9 mouse cellular contexts compared by ENCODE assay signal in the genomic region with DNA sequence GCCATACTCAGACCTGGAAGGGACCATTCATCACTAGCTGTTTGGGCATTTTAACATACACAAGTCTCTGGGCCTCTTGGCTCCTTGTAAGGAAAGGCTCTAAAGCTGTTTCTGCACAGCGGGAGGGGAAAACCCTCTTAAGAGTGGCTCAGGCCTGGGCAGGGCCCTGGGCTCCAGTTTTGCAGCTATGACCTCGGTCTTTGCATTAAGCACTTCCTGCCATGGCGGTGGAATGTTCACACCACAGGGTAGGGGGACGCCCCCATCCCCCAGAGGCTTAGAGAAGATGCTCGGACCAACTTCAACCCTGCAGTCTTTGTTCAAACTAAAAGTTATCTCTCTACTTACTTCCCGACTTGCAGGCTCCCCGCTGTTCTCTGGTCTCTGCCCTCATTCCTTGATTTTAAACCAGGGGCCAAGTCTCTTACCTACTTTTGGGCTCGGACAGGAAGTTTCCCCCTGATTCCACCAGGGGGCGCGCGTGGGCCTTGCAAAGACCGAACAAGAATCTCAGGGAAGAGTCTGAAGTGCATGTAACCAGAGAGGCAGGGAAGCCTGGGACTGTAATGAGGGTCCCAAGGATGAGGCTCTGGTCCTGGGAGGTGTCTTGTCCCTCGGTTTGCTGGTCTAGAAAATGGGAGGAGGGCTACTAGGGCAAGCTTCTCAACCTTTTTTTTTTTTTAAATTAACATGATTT. TPM values are rescaled to one million over a fixed set of nuclear protein-coding genes. Genes with fewer than 3 reads are reported as not detected.
DNase-seq lines count a peak whose midpoint lies in the region; ATAC-seq and TF ChIP-seq lines count a peak whose summit lies in the region.
"Had no signal": no experiment of that assay in that cellular context is flagged by ENCODE, and none has a peak within 500 bp of the region (broad histone marks: within the 10 kb centered on the region; RNA-seq: fewer than 3 reads in every experiment).

No protein-coding gene starts in this region.

- peak; percentile 67; the same call in 1 of the 2 replicates for ATAC-seq in forebrain, embryonic 12.5 days (ENCODE audit: low FRiP score)

- H3K9ac ChIP-seq in CH12.LX (ENCODE audit: insufficient read depth, low read depth) = peak overlapping the region; percentile 6; the same call in 1 of the 2 replicates
- no peak overlapping the region for H3K9ac ChIP-seq in forebrain, embryonic 12.5 days
- H3K9ac ChIP-seq: liver, embryonic 15.5 days had no signal

- no peaks in the 10 kb centered on the region for H3K36me3 ChIP-seq in CH12.LX (replicated peaks in 1 of 2; ENCODE audit: control insufficient read depth in 1 of 2, insufficient read depth in 1 of 2, low read length in 1 of 2)
- H3K36me3 ChIP-seq in forebrain, embryonic 12.5 days (replicated peaks) = no peaks in the 10 kb centered on the region
- H3K36me3 ChIP-seq: liver, embryonic 15.5 days had no signal

- peak overlapping the region; percentile 34 for H3K4me2 ChIP-seq in CH12.LX (ENCODE audit: insufficient read depth, low read depth, poor library complexity, severe bottlenecking)
- no peak overlapping the region for H3K4me2 ChIP-seq in forebrain, embryonic 12.5 days
- H3K4me2 ChIP-seq: liver, embryonic 15.5 days had no signal

- intact Hi-C loops in heart, postnatal 14 days (cut with DNase I) = loop anchor here (1.0 kb wide), 1 partner anchor 391 kb away; no protein-coding TSS in a partner anchor

- peak; percentile 96 for DNase-seq in CH12.LX (ENCODE audit: extremely low read depth)
- DNase-seq in c-Kit-positive CD71-negative TER-119-negative erythroid progenitor cells, embryonic 14.5 days (ENCODE audit: low read depth) = peak; percentile 87
- peak; percentile 89 to 90 for DNase-seq in heart, postnatal 14 days
- peak; percentile 50 for DNase-seq in large intestine, adult 2 months (ENCODE audit: low read depth, low spot score)
- DNase-seq in lung, adult 18-20 months = peak; percentile 73 to 78
- DNase-seq in thymus, adult 18-20 months = peak; percentile 56 to 60

- peak; percentile 51; the same call in 1 of the 2 replicates for TF ChIP-seq POLR2A in CH12.LX (IDR thresholded peaks at IDR 0.05; ENCODE audit: low read depth, low read length)
- no peak for TF ChIP-seq POLR2A in olfactory bulb, adult 2 months (IDR thresholded peaks at IDR 0.05; ENCODE audit: insufficient read depth, low read depth, low read length)

- peaks cover 20 to 40% of the 10 kb centered on the region in 2 experiments for H3K4me1 ChIP-seq in CH12.LX (ENCODE audit: control insufficient read depth in 1 of 2, insufficient read depth in 2 of 2)
- 0 out of 2 replicates have a peak, but pooled peaks cover 3% of the 10 kb centered on the region for H3K4me1 ChIP-seq in forebrain, embryonic 12.5 days
- H3K4me1 ChIP-seq in olfactory bulb, adult 2 months (ENCODE audit: control insufficient read depth, insufficient read depth, low read length) = no peaks in the 10 kb centered on the region
- H3K4me1 ChIP-seq: liver, embryonic 15.5 days had no signal

- H3K9me3 ChIP-seq in CH12.LX (replicated peaks; ENCODE audit: low read length) = peaks cover 2% of the 10 kb centered on the region
- H3K9me3 ChIP-seq in forebrain, embryonic 12.5 days = no peaks in the 10 kb centered on the region
- H3K9me3 ChIP-seq: liver, embryonic 15.5 days had no signal

- no peaks in the 10 kb centered on the region for H3K79me2 ChIP-seq in CH12.LX (replicated peaks; ENCODE audit: control insufficient read depth, extremely low read depth, insufficient read depth, poor library complexity, severe bottlenecking)

- peak; percentile 77 for TF ChIP-seq EP300 in CH12.LX (IDR thresholded peaks at IDR 0.05; ENCODE audit: low read length)

- TF ChIP-seq RAD21 in CH12.LX (IDR thresholded peaks at IDR 0.05; ENCODE audit: low read depth, low read length) = peak; percentile 90

- no peaks in the 10 kb centered on the region for H3K27me3 ChIP-seq in CH12.LX (replicated peaks)
- H3K27me3 ChIP-seq in forebrain, embryonic 12.5 days = no peaks in the 10 kb centered on the region
- H3K27me3 ChIP-seq: liver, embryonic 15.5 days had no signal

- in situ Hi-C loops in CH12.LX (cut with MboI; ENCODE audit: low pct_ligation_motif_present, low pct_unique_long_range_greater_than_20kb, low sequenced_read_pairs) = no loop called here

- TF ChIP-seq CTCF in CH12.LX (conservative IDR thresholded peaks at IDR 0.05 in 1 of 2, IDR thresholded peaks at IDR 0.05 in 1 of 2; ENCODE audit: low read depth in 2 of 2, low read length in 2 of 2) = peak; percentile 43 to 96; a peak in 3 of 4 replicates
- peak; percentile 96 for TF ChIP-seq CTCF in olfactory bulb, adult 2 months (IDR thresholded peaks at IDR 0.05; ENCODE audit: insufficient read depth, low read depth, low read length)

- H3K27ac ChIP-seq in CH12.LX (ENCODE audit: insufficient read depth, low read depth) = peak overlapping the region; percentile 90
- no peak overlapping the region for H3K27ac ChIP-seq in forebrain, embryonic 12.5 days
- no peak overlapping the region for H3K27ac ChIP-seq in olfactory bulb, adult 2 months (ENCODE audit: insufficient read depth, low read depth, low read length)
- H3K27ac ChIP-seq: liver, embryonic 15.5 days had no signal

- dilution Hi-C loops in CH12.LX (cut with MboI; ENCODE audit: extremely low pct_ligation_motif_present, extremely low pct_unique_long_range_greater_than_20kb, low sequenced_read_pairs) = no loop called here

- H3K4me3 ChIP-seq in CH12.LX (replicated peaks in 1 of 3; ENCODE audit: low read depth in 2 of 3, low read length in 2 of 3, poor library complexity in 1 of 3) = peak overlapping the region in 1 of 3 experiments; percentile 22
- no peak overlapping the region for H3K4me3 ChIP-seq in forebrain, embryonic 12.5 days (replicated peaks)
- H3K4me3 ChIP-seq in olfactory bulb, adult 2 months (ENCODE audit: insufficient read depth, low read depth, low read length) = no peak overlapping the region
- H3K4me3 ChIP-seq: liver, embryonic 15.5 days had no signal

- 6% methylated on average over 13 of the region's 13 CpGs for WGBS in forebrain, embryonic 12.5 days
- 20% methylated on average over 13 of the region's 13 CpGs for WGBS in large intestine, adult 2 months
- 18% methylated on average over 13 of the region's 13 CpGs for WGBS in olfactory bulb, adult 2 months

TF ChIP-seq in CH12.LX, 34 proteins besides CTCF, POLR2A, EP300 and RAD21 (continues in another document):
- peak; percentile 75 for TF ChIP-seq MXI1 (IDR thresholded peaks at IDR 0.05; ENCODE audit: low read depth, low read length)
- 0 out of 2 replicates have a peak, but pooled peaks have one; percentile 16 for TF ChIP-seq NRF1 (IDR thresholded peaks at IDR 0.05; ENCODE audit: low read depth, low read length)
- TF ChIP-seq USF1 (IDR thresholded peaks at IDR 0.05; ENCODE audit: low read depth, low read length) = no peak
- TF ChIP-seq UBTF (IDR thresholded peaks at IDR 0.05; ENCODE audit: low read depth, low read length) = no peak
- TF ChIP-seq HCFC1 (IDR thresholded peaks at IDR 0.05; ENCODE audit: low read depth, low read length) = no peak
- TF ChIP-seq GABPA (IDR thresholded peaks at IDR 0.05; ENCODE audit: insufficient replicate concordance, low read depth, low read length) = no peak
- 0 out of 2 replicates have a peak, but pooled peaks have one; percentile 52 for TF ChIP-seq MYC (IDR thresholded peaks at IDR 0.05; ENCODE audit: low read depth, low read length)
- peak; percentile 73 for TF ChIP-seq CHD2 (IDR thresholded peaks at IDR 0.05; ENCODE audit: low read length)
- 0 out of 2 replicates have a peak, but pooled peaks have one; percentile 29 for TF ChIP-seq TBP (conservative IDR thresholded peaks at IDR 0.05; ENCODE audit: low read depth, low read length)
- TF ChIP-seq IRF4 (IDR thresholded peaks at IDR 0.05; ENCODE audit: low read depth, low read length) = peak; percentile 89
- TF ChIP-seq SIN3A (IDR thresholded peaks at IDR 0.05; ENCODE audit: low read length) = peak; percentile 85
- TF ChIP-seq NELFE (IDR thresholded peaks at IDR 0.05; ENCODE audit: low read depth, low read length) = no peak
- TF ChIP-seq ELF1 (IDR thresholded peaks at IDR 0.05; ENCODE audit: low read depth, low read length) = peak; percentile 81
- peak; percentile 90 for TF ChIP-seq SMC3 (IDR thresholded peaks at IDR 0.05; ENCODE audit: low read depth, low read length)
- TF ChIP-seq JUND (conservative IDR thresholded peaks at IDR 0.05; ENCODE audit: low read depth, low read length) = no peak
- no peak; the same call in 1 of the 2 replicates for TF ChIP-seq ZMIZ1 (IDR thresholded peaks at IDR 0.05; ENCODE audit: low read depth, low read length)
- TF ChIP-seq ZC3H11A (IDR thresholded peaks at IDR 0.05; ENCODE audit: low read depth, low read length) = peak; percentile 68
- no peak for TF ChIP-seq USF2 (conservative IDR thresholded peaks at IDR 0.05; ENCODE audit: low read depth, low read length)
- TF ChIP-seq KAT2A (IDR thresholded peaks at IDR 0.05; ENCODE audit: insufficient replicate concordance, low read length) = 0 out of 2 replicates have a peak, but pooled peaks have one; percentile 13
- TF ChIP-seq MEF2A (IDR thresholded peaks at IDR 0.05; ENCODE audit: borderline replicate concordance, low read depth, low read length) = peak; percentile 92
- peak; percentile 80 for TF ChIP-seq MAZ (IDR thresholded peaks at IDR 0.05; ENCODE audit: low read depth, low read length)
- no peak for TF ChIP-seq E2F4 (IDR thresholded peaks at IDR 0.05; ENCODE audit: insufficient replicate concordance, low read depth, low read length)
- TF ChIP-seq ETS1 (conservative IDR thresholded peaks at IDR 0.05; ENCODE audit: low read depth, low read length) = peak; percentile 79
- TF ChIP-seq BHLHE40 (IDR thresholded peaks at IDR 0.05; ENCODE audit: low read depth, low read length) = peak; percentile 60
- TF ChIP-seq PAX5 (IDR thresholded peaks at IDR 0.05; ENCODE audit: low read length) = no peak
- TF ChIP-seq TCF12 (IDR thresholded peaks at IDR 0.05; ENCODE audit: low read depth, low read length) = peak; percentile 83
- TF ChIP-seq JUN (IDR thresholded peaks at IDR 0.05; ENCODE audit: insufficient read depth, low read depth, low read length) = no peak; the same call in 1 of the 2 replicates
- TF ChIP-seq MAFK (IDR thresholded peaks at IDR 0.05; ENCODE audit: insufficient replicate concordance, low read length) = 0 out of 2 replicates have a peak, but pooled peaks have one; percentile 40

RNA-seq across cellular contexts. Expression of gene Dab2ip, which starts 18.6 kb away (rescaled TPM):
- total RNA-seq in CH12.LX (2012; rRNA removed) (13.7 and 15.6 TPM in 2 replicates), CH12.LX (2014; rRNA removed) (4.3 and 4.9 TPM in 2 replicates)
- 7.5 and 7.8 TPM in 2 replicates for polyA plus RNA-seq in CH12.LX (2012; ENCODE audit: insufficient read length, low read depth)
- polyA plus RNA-seq in forebrain, embryonic 12.5 days (2016; fragmentation: Nextera tagmentation; extraction: Ambion mirVana) = 36.8 and 56.9 TPM in 2 replicates
- 10 to 100 TPM; 51.1 to 55.8 TPM for total RNA-seq in heart, postnatal 14 days (2021)
- 60.5 and 89.0 TPM in 2 replicates for polyA plus RNA-seq in large intestine, adult 2 months (2012; rRNA removed)
- not detected in 2 replicates for polyA plus RNA-seq in olfactory bulb, adult 2 months (2012; ENCODE audit: insufficient read depth, insufficient read length, low replicate concordance, missing spikeins)
